Mouse (Mus musculus) bone marrow macrophage, adult 2 months (primary cell): Measurements from ENCODE around the gene Ppfia1.

Experiments
- CTCF ChIP-seq: IDR thresholded peaks from 2 replicates; pipeline ENCODE4 v1.5.1; 2012; ENCODE audit warnings: low read depth, mild to moderate bottlenecking, low read length, moderate library complexity
- POLR2A ChIP-seq: IDR thresholded peaks from 2 replicates; pipeline ENCODE4 v1.6.1; 2012; ENCODE audit warnings: mild to moderate bottlenecking, low read depth, low read length, borderline replicate concordance

DNA sequence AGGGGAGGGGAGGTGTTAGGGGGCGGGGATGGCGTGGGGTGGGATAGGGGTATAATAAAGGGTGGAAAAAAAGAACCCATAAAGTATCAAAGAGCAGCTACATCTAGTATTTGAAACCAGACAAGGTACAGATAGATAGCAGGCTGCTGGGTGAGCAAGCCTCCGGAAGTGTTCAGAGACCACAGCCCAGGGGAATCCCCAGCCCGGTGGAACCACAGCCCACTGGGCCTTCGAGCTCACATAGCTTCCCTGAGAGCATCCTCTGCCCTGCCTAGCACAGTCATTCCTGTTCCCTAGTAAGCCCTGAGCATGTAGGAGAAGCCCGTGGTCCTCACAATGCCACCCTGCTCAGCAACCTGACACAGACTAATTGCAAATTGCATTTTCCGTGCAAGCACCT is 108.7 kb downstream of the Ppfia1 start:
- no peak for TF ChIP-seq CTCF
- TF ChIP-seq POLR2A, result no peak
